Mouse (Mus musculus) hindbrain, embryonic 14.5 days (tissue): Measurements from ENCODE around the gene Fzd9. TPM values are rescaled to one million over a fixed set of nuclear protein-coding genes. Genes with fewer than 3 reads are reported as not detected.
A peak's percentile ranks its signal among the peaks of the same experiment; 100 is the strongest.

Experiments used
- ATAC-seq: fragments of 200-750 bp; cut with Nextera tagmentation; 2 replicates; pipeline ENCODE4 v1.8.0; 2017; ENCODE audit warnings: moderate number of reproducible peaks, mild to moderate bottlenecking, moderate TSS enrichment, moderate library complexity; ENCODE audit not compliant: low FRiP score
- DNase-seq: peaks from one replicate; pipeline ENCODE4 v3.0.0-alpha.2; 2015; ENCODE audit warnings: low spot score
- H3K27ac ChIP-seq: fragments of 300-500 bp; sonication (generic); 2 replicates; pipeline ENCODE4 v1.5.1; 2014; ENCODE audit warnings: mild to moderate bottlenecking, moderate library complexity
- H3K27me3 ChIP-seq: fragments of 300-500 bp; sonication (generic); 2 replicates; pipeline ENCODE4 v1.6.1; 2014; ENCODE audit warnings: mild to moderate bottlenecking, low read length, mixed read lengths; ENCODE audit not compliant: control insufficient read depth, insufficient read depth
- H3K36me3 ChIP-seq: fragments of 300-500 bp; sonication (generic); replicated peaks from 2 replicates; pipeline ENCODE4 v1.6.1; 2014; ENCODE audit not compliant: control insufficient read depth, insufficient read depth
- H3K4me1 ChIP-seq: fragments of 300-500 bp; sonication (generic); replicated peaks from 2 replicates; pipeline ENCODE4 v1.6.1; 2014; ENCODE audit warnings: antibody characterized with exemption, low read length, mixed read lengths; ENCODE audit not compliant: control insufficient read depth, insufficient read depth
- H3K4me2 ChIP-seq: fragments of 300-500 bp; sonication (generic); replicated peaks from 2 replicates; pipeline ENCODE4 v1.6.1; 2014; ENCODE audit warnings: mild to moderate bottlenecking, moderate library complexity
- H3K4me3 ChIP-seq: fragments of 300-500 bp; sonication (generic); replicated peaks from 2 replicates; pipeline ENCODE4 v1.5.1; 2014; ENCODE audit warnings: mild to moderate bottlenecking, low read length
- H3K9ac ChIP-seq: fragments of 300-500 bp; sonication (generic); 2 replicates; pipeline ENCODE4 v1.6.1; 2014
- H3K9me3 ChIP-seq: fragments of 300-500 bp; sonication (generic); 2 replicates; pipeline ENCODE4 v1.6.1; 2016; ENCODE audit warnings: low read length; ENCODE audit not compliant: control insufficient read depth
- WGBS: fragments of 180-500 bp; shearing (Covaris S2); extraction: QIAGEN DNeasy Blood & Tissue Kit; methylation state at CpG from one replicate; pipeline ENCODE4 v1.1.7; 2014; 5-methylcytosine and 5-hydroxymethylcytosine counted together
- polyA plus RNA-seq: library from polyadenylated mRNA; unstranded; fragments of >200 nt; fragmentation: Nextera tagmentation; extraction: Ambion mirVana; gene quantifications from 2 replicates; pipeline ENCODE4 v1.2.1, GENCODE M21; 2014

Gene Fzd9
- polyA plus RNA-seq, 1 experiment from 2014 or later: 14.7 TPM

- WGBS: 96% methylated on average over 3 of the region's 3 CpGs
- no peak overlapping the region for H3K9ac ChIP-seq
- H3K36me3 ChIP-seq: no peaks in the 10 kb centered on the region
- no peaks in the 10 kb centered on the region for H3K9me3 ChIP-seq
- no peak overlapping the region for H3K4me2 ChIP-seq
- no peak overlapping the region for H3K27ac ChIP-seq
- H3K4me1 ChIP-seq: peaks cover 11% of the 10 kb centered on the region; the same call in 1 of the 2 replicates
- H3K27me3 ChIP-seq: no peaks in the 10 kb centered on the region
- ATAC-seq (no peak), DNase-seq (no peak)
- H3K4me3 ChIP-seq: no peak overlapping the region
These were observed 5.1 kb upstream of the Fzd9 start for GRCm38 (mm10) chr5:135256166-135256565.

GRCm38 (mm10) chr5:135253741-135254401 is 2.8 kb upstream of the Fzd9 start:
- H3K27me3 ChIP-seq: peaks cover 10% of the 10 kb centered on the region; the same call in 1 of the 2 replicates
- ATAC-seq: peak; percentile 84
- DNase-seq: peak; percentile 77
- H3K4me3 ChIP-seq: no peak overlapping the region
- no peak overlapping the region for H3K9ac ChIP-seq
- H3K27ac ChIP-seq: peak overlapping the region; percentile 74
- peaks cover 11% of the 10 kb centered on the region; the same call in 1 of the 2 replicates for H3K4me1 ChIP-seq
- H3K4me2 ChIP-seq: no peak overlapping the region
- WGBS: 5% methylated on average over 12 of the region's 12 CpGs
- no peaks in the 10 kb centered on the region for H3K36me3 ChIP-seq
- H3K9me3 ChIP-seq: no peaks in the 10 kb centered on the region

- peak; percentile 23 for ATAC-seq
- Histone ChIP-seq H3K36me3 (peaks cover 11% of the 10 kb centered on the region), H3K9ac (peak overlapping the region; percentile 69), H3K4me2 (peak overlapping the region; percentile 98), H3K27ac (peak overlapping the region; percentile 23; the same call in 1 of the 2 replicates), H3K4me3 (peak overlapping the region; percentile 70), H3K9me3 (no peaks in the 10 kb centered on the region), H3K4me1 (peaks cover 11% of the 10 kb centered on the region; the same call in 1 of the 2 replicates), H3K27me3 (peaks cover 10% of the 10 kb centered on the region; the same call in 1 of the 2 replicates)
- DNase-seq: no peak
- WGBS: under 1% methylated on average over 90 of the region's 92 CpGs
These were observed 598 bp downstream of the Fzd9 start for GRCm38 (mm10) chr5:135250186-135251078.

GRCm38 (mm10) chr5:135248956-135249676 is 1.9 kb downstream of the Fzd9 start:
- Histone ChIP-seq H3K9ac (peak overlapping the region; percentile 69), H3K4me2 (peak overlapping the region; percentile 98), H3K9me3 (no peaks in the 10 kb centered on the region), H3K27me3 (peaks cover 10% of the 10 kb centered on the region; the same call in 1 of the 2 replicates), H3K4me3 (peak overlapping the region; percentile 70), H3K4me1 (peaks cover 8% of the 10 kb centered on the region; the same call in 1 of the 2 replicates), H3K36me3 (peaks cover 24% of the 10 kb centered on the region), H3K27ac (0 out of 2 replicates have a peak overlapping the region, but pooled peaks have one; percentile 7)
- WGBS: 64% methylated on average over 16 of the region's 16 CpGs
- DNase-seq (no peak), ATAC-seq (no peak)

GRCm38 (mm10) chr5:135247337-135247736 is 3.7 kb downstream of the Fzd9 start:
- Histone ChIP-seq H3K4me1 (no peaks in the 10 kb centered on the region; the same call in 1 of the 2 replicates), H3K4me2 (peak overlapping the region; percentile 98), H3K9me3 (no peaks in the 10 kb centered on the region), H3K27ac (no peak overlapping the region), H3K9ac (no peak overlapping the region), H3K27me3 (peaks cover 10% of the 10 kb centered on the region; the same call in 1 of the 2 replicates), H3K36me3 (peaks cover 41% of the 10 kb centered on the region), H3K4me3 (peak overlapping the region; percentile 70)
- DNase-seq (no peak), ATAC-seq (no peak)
- WGBS: 65% methylated on average over 9 of the region's 9 CpGs

- Histone ChIP-seq H3K9me3 (no peaks in the 10 kb centered on the region), H3K27ac (no peak overlapping the region), H3K4me1 (no peaks in the 10 kb centered on the region; the same call in 1 of the 2 replicates), H3K9ac (no peak overlapping the region), H3K4me2 (peak overlapping the region; percentile 98; the same call in 1 of the 2 replicates), H3K4me3 (no peak overlapping the region), H3K27me3 (peaks cover 10% of the 10 kb centered on the region; the same call in 1 of the 2 replicates), H3K36me3 (peaks cover 49% of the 10 kb centered on the region)
- DNase-seq (no peak), ATAC-seq (no peak)
- WGBS: 61% methylated on average over 4 of the region's 4 CpGs
These were observed 4.5 kb downstream of the Fzd9 start for GRCm38 (mm10) chr5:135246531-135246930.

GRCm38 (mm10) chr5:135243166-135243565 is 7.9 kb downstream of the Fzd9 start:
- Histone ChIP-seq H3K9me3 (no peaks in the 10 kb centered on the region), H3K27ac (no peak overlapping the region), H3K27me3 (no peaks in the 10 kb centered on the region), H3K9ac (no peak overlapping the region), H3K4me1 (no peaks in the 10 kb centered on the region), H3K36me3 (peaks cover 83% of the 10 kb centered on the region), H3K4me2 (no peak overlapping the region), H3K4me3 (no peak overlapping the region)
- no peak for DNase-seq
- ATAC-seq: no peak
- 96% methylated on average over 1 of the region's 1 CpGs for WGBS

- Histone ChIP-seq H3K27ac (no peak overlapping the region), H3K27me3 (no peaks in the 10 kb centered on the region), H3K4me1 (no peaks in the 10 kb centered on the region), H3K9ac (no peak overlapping the region), H3K4me3 (no peak overlapping the region), H3K4me2 (no peak overlapping the region), H3K36me3 (peaks cover 89% of the 10 kb centered on the region), H3K9me3 (no peaks in the 10 kb centered on the region)
- ATAC-seq (no peak), DNase-seq (no peak)
- WGBS: 78% methylated on average over 3 of the region's 3 CpGs
These were observed 8.4 kb downstream of the Fzd9 start for GRCm38 (mm10) chr5:135242608-135243007.
